Mouse (Mus musculus) neural tube, embryonic 11.5 days (tissue): ENCODE results near the gene Rel. TPM values are rescaled to one million over a fixed set of nuclear protein-coding genes. Genes with fewer than 3 reads are reported as not detected.

ENCODE experiments used
- ATAC-seq: fragments of 200-750 bp; cut with Nextera tagmentation; 2 replicates; pipeline ENCODE4 v1.8.0; 2017; ENCODE audit warnings: moderate number of reproducible peaks, mild to moderate bottlenecking, moderate TSS enrichment, moderate library complexity; ENCODE audit not compliant: insufficient read depth, low FRiP score, low TSS enrichment
- DNase-seq: peaks from one replicate; pipeline ENCODE4 v3.0.0-alpha.2; 2015; ENCODE audit warnings: low spot score
- H3K27ac ChIP-seq: fragments of 300-500 bp; sonication (generic); 2 replicates; pipeline ENCODE4 v1.5.1; 2014; ENCODE audit warnings: low read depth, mild to moderate bottlenecking, low read length
- H3K27me3 ChIP-seq: fragments of 300-500 bp; sonication (generic); 2 replicates; pipeline ENCODE4 v1.6.1; 2014; ENCODE audit warnings: mild to moderate bottlenecking, low read length, mixed read lengths; ENCODE audit not compliant: control insufficient read depth, insufficient read depth
- H3K36me3 ChIP-seq: fragments of 300-500 bp; sonication (generic); 2 replicates; pipeline ENCODE4 v1.6.1; 2014; ENCODE audit warnings: mild to moderate bottlenecking, low read length, moderate library complexity, mixed read lengths; ENCODE audit not compliant: control insufficient read depth, insufficient read depth
- H3K4me1 ChIP-seq: fragments of 300-500 bp; sonication (generic); 2 replicates; pipeline ENCODE4 v1.6.1; 2014; ENCODE audit warnings: low read length, mixed read lengths; ENCODE audit not compliant: control insufficient read depth, insufficient read depth
- H3K4me2 ChIP-seq: fragments of 300-500 bp; sonication (generic); 2 replicates; pipeline ENCODE4 v1.6.1; 2014; ENCODE audit warnings: low read depth, mild to moderate bottlenecking, moderate library complexity
- H3K4me3 ChIP-seq: fragments of 300-500 bp; sonication (generic); 2 replicates; pipeline ENCODE4 v1.5.1; 2014; ENCODE audit warnings: low read depth, low read length
- H3K9ac ChIP-seq: fragments of 300-500 bp; sonication (generic); 2 replicates; pipeline ENCODE4 v1.6.1; 2014; ENCODE audit warnings: mild to moderate bottlenecking, low read length
- H3K9me3 ChIP-seq: fragments of 300-500 bp; sonication (generic); 2 replicates; pipeline ENCODE4 v1.6.1; 2016; ENCODE audit warnings: low read length; ENCODE audit not compliant: control insufficient read depth
- WGBS: fragments of 180-500 bp; shearing (Covaris S2); extraction: QIAGEN DNeasy Blood & Tissue Kit; methylation state at CpG from one replicate; pipeline ENCODE4 v1.1.7; 2014; 5-methylcytosine and 5-hydroxymethylcytosine counted together
- polyA plus RNA-seq: library from polyadenylated mRNA; unstranded; fragments of >200 nt; fragmentation: Nextera tagmentation; extraction: Ambion mirVana; gene quantifications from 2 replicates; pipeline ENCODE4 v1.2.1, GENCODE M21; 2014

Gene Rel
- polyA plus RNA-seq, 1 experiment from 2014 or later, result 0.93 TPM

DNA sequence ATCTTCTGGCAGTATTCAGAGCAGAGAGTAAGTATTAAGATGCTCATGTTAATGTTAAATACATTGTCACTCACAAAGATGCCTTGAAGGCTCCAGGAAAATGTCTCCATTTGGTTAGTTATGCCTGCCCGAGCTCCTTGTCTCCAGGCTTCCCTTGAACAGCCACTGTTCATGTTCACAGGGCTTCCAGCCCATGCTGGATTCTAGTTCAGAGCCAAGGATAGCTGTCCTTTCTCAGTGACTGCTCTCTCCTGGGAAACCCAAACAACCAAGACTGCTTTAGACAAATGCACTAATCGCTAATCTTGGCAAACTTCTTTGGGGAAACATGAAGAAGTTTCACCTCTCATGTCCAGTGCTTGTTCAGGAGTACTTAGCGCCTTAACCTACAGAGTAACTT lies 58.5 kb downstream of the Rel start:
- DNase-seq, result no peak
- Histone ChIP-seq H3K4me1 (no peaks in the 10 kb centered on the region), H3K9ac (no peak overlapping the region), H3K4me2 (no peak overlapping the region), H3K9me3 (no peaks in the 10 kb centered on the region), H3K27ac (no peak overlapping the region), H3K36me3 (peaks cover 16% of the 10 kb centered on the region), H3K27me3 (no peaks in the 10 kb centered on the region), H3K4me3 (no peak overlapping the region)
- 93% methylated on average over 3 of the region's 3 CpGs for WGBS
- ATAC-seq, result no peak

DNA sequence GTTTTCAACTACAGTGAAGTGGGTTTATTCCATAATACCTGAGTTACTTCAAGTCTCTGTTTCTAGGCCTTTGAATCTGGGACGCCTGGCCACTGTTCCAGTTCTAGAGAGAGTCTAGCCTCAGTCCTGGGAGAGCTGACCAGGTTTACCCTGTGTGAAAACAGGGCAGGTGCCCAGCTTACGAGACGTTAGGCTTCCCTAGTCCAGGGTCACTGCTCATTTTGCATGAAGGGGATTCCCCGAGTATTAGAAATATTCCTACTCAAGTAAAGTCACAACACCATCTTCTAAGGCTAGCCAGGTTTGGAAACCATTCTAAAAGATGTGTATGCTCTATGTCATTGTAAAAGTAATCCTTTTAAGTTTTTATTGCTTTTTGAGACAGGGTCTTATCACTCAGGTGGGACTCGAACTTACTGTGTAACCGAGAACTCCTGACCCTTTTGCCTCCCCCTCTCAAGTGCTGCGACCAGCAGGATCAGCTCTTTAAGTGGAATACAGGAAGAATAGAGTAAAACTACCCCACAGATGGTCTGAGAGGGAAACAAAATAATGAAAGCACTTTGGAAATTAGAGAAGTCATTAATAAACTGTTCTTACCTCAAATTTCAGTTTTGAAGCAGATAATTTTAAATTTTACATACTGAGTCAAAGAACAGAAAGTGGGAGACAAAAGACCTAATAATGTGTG lies 66.0 kb downstream of the Rel start:
- Histone ChIP-seq H3K4me3 (no peak overlapping the region), H3K4me2 (no peak overlapping the region), H3K9me3 (no peaks in the 10 kb centered on the region), H3K9ac (no peak overlapping the region), H3K27me3 (no peaks in the 10 kb centered on the region), H3K36me3 (peaks cover 5% of the 10 kb centered on the region; the same call in 1 of the 2 replicates), H3K27ac (no peak overlapping the region), H3K4me1 (no peaks in the 10 kb centered on the region)
- 90% methylated on average over 7 of the region's 7 CpGs for WGBS
- no peak for ATAC-seq
- no peak for DNase-seq

DNA sequence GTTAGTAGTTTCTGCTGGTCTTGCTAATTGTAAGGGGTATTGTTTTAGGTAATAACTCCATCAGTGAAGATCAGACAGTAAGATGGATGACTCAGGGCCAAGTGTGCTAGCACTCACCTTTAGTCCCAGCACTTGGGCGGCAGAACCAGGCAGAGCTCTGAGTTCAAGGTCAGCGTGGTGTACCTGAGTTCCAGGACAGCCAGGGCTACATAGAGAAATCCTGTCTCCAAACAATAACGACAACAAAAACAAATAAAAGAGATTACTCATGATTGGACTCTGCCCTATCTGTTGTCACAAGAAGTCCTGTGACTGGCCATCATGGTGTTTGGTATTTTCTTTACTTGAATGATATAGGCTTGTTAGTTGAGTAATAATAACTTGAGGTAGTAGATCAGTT lies 68.9 kb downstream of the Rel start:
- 95% methylated on average over 3 of the region's 3 CpGs for WGBS
- no peak for ATAC-seq

DNA sequence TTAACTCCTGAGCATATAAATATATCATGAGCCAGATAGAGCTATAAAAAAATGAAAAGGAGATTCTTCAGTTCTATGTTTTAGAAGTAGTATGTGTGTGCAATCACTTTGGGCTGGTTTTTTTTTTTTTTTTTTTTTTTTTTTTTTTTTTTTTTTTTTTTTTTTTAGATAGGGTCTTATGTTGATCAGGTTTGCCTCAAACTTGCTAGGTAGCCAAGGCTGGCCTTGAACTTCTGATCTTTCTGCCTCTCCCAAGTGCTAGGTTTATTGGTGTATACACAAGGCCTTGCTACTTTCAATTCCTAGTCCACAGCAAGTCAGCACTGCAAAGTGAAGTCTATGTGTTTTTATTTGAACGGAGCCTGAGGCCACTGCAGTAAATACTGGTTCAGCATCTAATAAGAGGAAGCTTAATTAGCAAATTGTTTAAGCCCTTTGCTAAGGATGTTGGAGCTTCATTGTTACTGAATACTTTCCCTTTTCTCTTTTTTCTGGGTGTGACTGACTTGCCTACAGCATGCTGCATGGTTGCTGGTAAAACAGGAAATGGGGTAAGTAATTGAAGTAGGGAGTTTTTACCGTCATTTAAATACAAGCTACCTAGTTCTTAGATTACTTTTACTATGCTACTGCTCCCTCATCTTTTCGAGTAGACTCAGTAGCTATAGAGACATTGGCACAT lies 71.2 kb downstream of the Rel start:
- Histone ChIP-seq H3K36me3 (no peaks in the 10 kb centered on the region), H3K4me2 (no peak overlapping the region), H3K4me3 (no peak overlapping the region), H3K9ac (no peak overlapping the region), H3K4me1 (no peaks in the 10 kb centered on the region), H3K27ac (no peak overlapping the region), H3K9me3 (no peaks in the 10 kb centered on the region), H3K27me3 (no peaks in the 10 kb centered on the region)
- no peak for DNase-seq
- WGBS, result 88% methylated on average over 3 of the region's 3 CpGs
- ATAC-seq, result no peak

More for the DNA sequence above, 68.9 kb downstream of the Rel start:
- no peaks in the 10 kb centered on the region for H3K9me3 ChIP-seq
- H3K27ac ChIP-seq, result no peak overlapping the region
- H3K4me3 ChIP-seq, result no peak overlapping the region
- no peak overlapping the region for H3K9ac ChIP-seq
- H3K27me3 ChIP-seq, result no peaks in the 10 kb centered on the region
- H3K4me2 ChIP-seq, result no peak overlapping the region
- no peaks in the 10 kb centered on the region for H3K36me3 ChIP-seq
- DNase-seq, result no peak
- H3K4me1 ChIP-seq, result no peaks in the 10 kb centered on the region

DNA sequence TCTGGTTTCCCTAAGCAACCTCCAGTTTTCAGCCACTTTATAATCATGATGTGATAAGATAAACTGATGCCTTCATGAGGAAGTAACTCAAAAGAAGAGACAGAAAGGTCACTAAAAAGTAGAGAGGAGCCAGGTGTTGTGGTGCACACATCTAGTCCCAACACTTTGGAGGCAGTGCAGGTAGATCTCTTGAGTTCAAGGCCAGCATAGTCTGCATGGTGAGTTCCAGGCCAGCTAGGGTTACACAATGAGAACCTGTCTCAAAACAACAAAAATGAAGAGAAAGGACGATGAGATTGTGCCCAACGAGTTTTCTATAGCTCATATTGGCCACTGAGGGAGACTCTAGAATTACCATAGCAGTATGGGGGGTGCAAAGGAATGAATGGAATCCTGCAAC lies 72.2 kb downstream of the Rel start:
- Histone ChIP-seq H3K27ac (no peak overlapping the region), H3K4me2 (no peak overlapping the region), H3K4me3 (no peak overlapping the region), H3K27me3 (no peaks in the 10 kb centered on the region), H3K36me3 (no peaks in the 10 kb centered on the region), H3K4me1 (no peaks in the 10 kb centered on the region), H3K9me3 (no peaks in the 10 kb centered on the region), H3K9ac (no peak overlapping the region)
- DNase-seq (no peak), ATAC-seq (no peak)
- 72% methylated on average over 2 of the region's 2 CpGs for WGBS

DNA sequence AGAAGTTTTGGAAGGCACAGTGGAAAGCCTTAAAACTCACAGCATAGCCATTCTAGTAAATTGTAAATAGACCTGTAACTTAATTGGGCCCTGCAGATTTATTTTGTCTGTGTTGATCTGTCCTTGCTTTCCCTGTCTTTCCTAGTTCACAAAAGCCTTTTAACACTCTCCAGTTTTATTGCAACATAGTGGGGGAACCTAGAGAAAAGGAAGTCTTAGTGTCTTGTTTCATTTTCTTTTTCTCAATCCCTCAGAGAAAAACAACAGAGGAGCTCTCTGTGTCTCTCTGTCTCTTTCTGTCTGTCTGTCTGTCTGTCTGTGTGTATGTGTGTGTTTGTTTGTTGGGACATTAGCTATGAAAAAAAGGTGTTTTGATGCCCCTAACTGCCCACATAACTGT lies 74.9 kb downstream of the Rel start:
- no peaks in the 10 kb centered on the region for H3K4me1 ChIP-seq
- no peak overlapping the region for H3K9ac ChIP-seq
- no peak for DNase-seq
- H3K36me3 ChIP-seq, result no peaks in the 10 kb centered on the region
- H3K9me3 ChIP-seq, result no peaks in the 10 kb centered on the region
- H3K4me3 ChIP-seq, result no peak overlapping the region
- H3K27ac ChIP-seq, result no peak overlapping the region
- no peaks in the 10 kb centered on the region for H3K27me3 ChIP-seq
- no peak overlapping the region for H3K4me2 ChIP-seq
- ATAC-seq, result no peak

DNA sequence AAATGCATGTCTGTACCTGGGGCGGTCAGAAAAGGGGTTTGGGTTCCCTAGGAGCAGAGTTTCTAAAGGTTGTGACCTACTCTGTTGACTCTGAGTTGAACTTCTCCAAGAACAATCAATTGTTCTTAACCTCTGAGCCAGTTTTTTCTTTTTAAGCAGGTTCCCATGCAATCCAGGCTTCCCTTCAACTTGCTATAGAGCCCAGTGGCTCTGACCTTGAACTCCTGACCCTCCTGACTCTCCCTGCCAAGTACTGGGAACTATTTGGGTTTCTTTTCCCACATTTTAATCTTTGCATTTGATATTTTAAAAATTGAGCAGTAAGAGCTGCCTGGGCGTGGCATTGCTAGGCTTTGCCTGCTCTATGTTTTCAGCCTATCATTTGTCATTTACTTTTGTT lies 77.5 kb downstream of the Rel start:
- no peak overlapping the region for H3K9ac ChIP-seq
- H3K36me3 ChIP-seq, result no peaks in the 10 kb centered on the region
- 92% methylated on average over 2 of the region's 2 CpGs for WGBS
- H3K4me2 ChIP-seq, result no peak overlapping the region
- no peaks in the 10 kb centered on the region for H3K9me3 ChIP-seq
- no peaks in the 10 kb centered on the region for H3K4me1 ChIP-seq
- no peak for ATAC-seq
- H3K4me3 ChIP-seq, result no peak overlapping the region
- H3K27me3 ChIP-seq, result no peaks in the 10 kb centered on the region
- no peak for DNase-seq
- no peak overlapping the region for H3K27ac ChIP-seq

DNA sequence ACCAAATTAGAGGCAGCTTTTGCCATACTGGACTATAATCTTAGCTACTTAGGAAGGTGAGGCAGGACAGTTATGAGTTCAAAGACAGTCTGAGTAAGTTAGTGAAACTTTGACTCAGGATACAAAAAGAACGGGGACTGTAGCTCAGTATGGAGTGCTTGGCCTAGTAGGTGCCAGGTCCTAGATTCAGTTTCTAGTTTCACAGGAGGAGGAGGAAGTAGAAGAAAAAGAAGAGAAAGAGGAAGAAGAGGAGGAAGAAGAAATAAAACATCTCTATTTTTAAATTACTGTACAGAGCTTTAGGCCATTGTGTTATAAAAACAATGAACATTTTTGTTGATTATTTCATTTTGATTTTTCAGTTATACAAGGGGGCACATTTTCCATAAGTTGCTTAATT lies 82.7 kb downstream of the Rel start:
- DNase-seq (no peak), ATAC-seq (no peak)
- Histone ChIP-seq H3K9me3 (no peaks in the 10 kb centered on the region), H3K4me3 (no peak overlapping the region), H3K4me1 (no peaks in the 10 kb centered on the region), H3K27me3 (no peaks in the 10 kb centered on the region), H3K9ac (no peak overlapping the region), H3K4me2 (no peak overlapping the region), H3K27ac (no peak overlapping the region), H3K36me3 (no peaks in the 10 kb centered on the region)
- WGBS, result 93% methylated on average over 1 of the region's 1 CpGs
